Mouse (Mus musculus): ENCODE data around the gene Ccdc188. TPM values are rescaled to one million over a fixed set of nuclear protein-coding genes. Genes with fewer than 3 reads are reported as not detected.

The Ccdc188 gene
- polyA plus RNA-seq, 2 experiments = not detected

DNA sequence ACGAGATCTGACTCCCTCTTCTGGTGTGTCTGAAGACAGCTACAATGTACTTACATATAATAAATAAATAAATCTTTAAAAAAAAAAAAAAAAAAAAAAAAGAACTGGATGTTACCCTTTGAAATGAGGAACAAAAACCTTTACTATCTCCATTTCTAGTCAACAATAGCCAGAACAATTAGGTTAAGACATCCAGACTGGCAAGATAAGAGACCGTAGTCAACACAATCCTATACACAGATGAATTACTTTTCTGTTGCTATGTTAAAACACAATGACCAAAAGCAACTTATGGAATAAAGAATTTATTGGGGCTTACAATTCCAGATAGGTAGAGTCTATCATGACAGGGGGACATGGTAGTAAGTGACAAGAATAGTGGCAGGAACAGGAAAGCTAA, 47.3 kb downstream of the Ccdc188 start:
- DNase-seq (ENCODE audit: low spot score) (no peak), ATAC-seq (ENCODE audit: low FRiP score, low read depth) (no peak)
- Histone ChIP-seq H3K27ac (replicated peaks; ENCODE audit: low read depth, low read length) (no peak overlapping the region), H3K9me3 (ENCODE audit: control insufficient read depth, low read length) (no peaks in the 10 kb centered on the region), H3K36me3 (ENCODE audit: control insufficient read depth, insufficient read depth, low read length) (peaks cover 90% of the 10 kb centered on the region), H3K27me3 (ENCODE audit: control insufficient read depth, insufficient read depth, low read length) (no peaks in the 10 kb centered on the region), H3K4me3 (replicated peaks; ENCODE audit: low read length) (no peak overlapping the region), H3K4me2 (replicated peaks; ENCODE audit: low read depth, low read length, severe bottlenecking) (no peak overlapping the region), H3K4me1 (ENCODE audit: control insufficient read depth, insufficient read depth, low read length) (no peaks in the 10 kb centered on the region), H3K9ac (ENCODE audit: low read depth, low read length, severe bottlenecking) (no peak overlapping the region)
- no peak for TF ChIP-seq POLR2A (IDR thresholded peaks at IDR 0.05; ENCODE audit: borderline replicate concordance, extremely low read depth, insufficient read depth, insufficient read length)
- 78% methylated on average over 2 of the region's 2 CpGs for WGBS

DNA sequence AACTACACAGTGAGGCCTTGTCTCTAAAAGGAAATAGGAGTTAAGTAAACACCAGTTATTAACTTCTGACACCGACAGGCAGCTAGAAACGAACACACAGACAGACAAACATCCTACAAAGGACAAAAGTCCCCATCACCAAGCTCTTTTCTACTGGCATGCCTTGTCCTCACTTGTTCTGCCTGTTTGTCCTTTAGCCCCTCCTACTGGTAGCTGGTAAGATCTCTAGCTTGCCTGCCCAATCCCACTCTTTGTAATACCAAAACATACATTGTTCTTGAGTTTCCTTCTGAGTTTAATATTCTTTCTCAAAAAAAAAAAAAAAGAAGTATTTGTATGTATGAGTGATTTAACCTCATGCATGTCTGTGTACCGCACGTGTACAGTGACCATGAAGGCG, 50.5 kb downstream of the Ccdc188 start:
- H3K36me3 ChIP-seq (ENCODE audit: control insufficient read depth, insufficient read depth, low read length) = peaks cover 94% of the 10 kb centered on the region
- no peak for DNase-seq (ENCODE audit: low spot score)
- no peak for TF ChIP-seq POLR2A (IDR thresholded peaks at IDR 0.05; ENCODE audit: borderline replicate concordance, extremely low read depth, insufficient read depth, insufficient read length)

More for the DNA sequence above, 50.5 kb downstream of the Ccdc188 start:
- ATAC-seq (ENCODE audit: low FRiP score, low read depth) = no peak
- no peaks in the 10 kb centered on the region for H3K27me3 ChIP-seq (ENCODE audit: control insufficient read depth, insufficient read depth, low read length)
- H3K27ac ChIP-seq (replicated peaks; ENCODE audit: low read depth, low read length) = no peak overlapping the region
- 92% methylated on average over 5 of the region's 5 CpGs for WGBS
- H3K9me3 ChIP-seq (ENCODE audit: control insufficient read depth, low read length) = no peaks in the 10 kb centered on the region
- H3K9ac ChIP-seq (ENCODE audit: low read depth, low read length, severe bottlenecking) = no peak overlapping the region
- H3K4me2 ChIP-seq (replicated peaks; ENCODE audit: low read depth, low read length, severe bottlenecking) = no peak overlapping the region
- H3K4me1 ChIP-seq (ENCODE audit: control insufficient read depth, insufficient read depth, low read length) = no peaks in the 10 kb centered on the region
- H3K4me3 ChIP-seq (replicated peaks; ENCODE audit: low read length) = no peak overlapping the region

Other genes starting within 250 kb of the Ccdc188 start
- gene Vpreb2, start 237.5 kb upstream of the Ccdc188 start, polyA plus RNA-seq (2012; rRNA removed) = not detected in 2 replicates
- not detected in 2 replicates for gene Vpreb2, start 237.5 kb upstream of the Ccdc188 start, polyA plus RNA-seq (2014; fragmentation: Nextera tagmentation; extraction: Ambion mirVana)
- gene Dgcr6, start 165.0 kb upstream of the Ccdc188 start, polyA plus RNA-seq (2012; rRNA removed) = 69.0 and 76.0 TPM in 2 replicates
- 106 and 110 TPM in 2 replicates for gene Dgcr6, start 165.0 kb upstream of the Ccdc188 start, polyA plus RNA-seq (2014; fragmentation: Nextera tagmentation; extraction: Ambion mirVana)
- gene Prodh, start 127.7 kb upstream of the Ccdc188 start, polyA plus RNA-seq (2012; rRNA removed) = 19.6 and 20.6 TPM in 2 replicates
- 8.9 and 10.2 TPM in 2 replicates for gene Prodh, start 127.7 kb upstream of the Ccdc188 start, polyA plus RNA-seq (2014; fragmentation: Nextera tagmentation; extraction: Ambion mirVana)
- 17.3 and 25.0 TPM in 2 replicates for gene Rtn4r, start 90.2 kb upstream of the Ccdc188 start, polyA plus RNA-seq (2012; rRNA removed)
- gene Rtn4r, start 90.2 kb upstream of the Ccdc188 start, polyA plus RNA-seq (2014; fragmentation: Nextera tagmentation; extraction: Ambion mirVana) = 7.6 and 8.7 TPM in 2 replicates
- gene Zdhhc8, start 17.3 kb downstream of the Ccdc188 start, polyA plus RNA-seq (2012; rRNA removed) = 68.2 and 103 TPM in 2 replicates
- gene Zdhhc8, start 17.3 kb downstream of the Ccdc188 start, polyA plus RNA-seq (2014; fragmentation: Nextera tagmentation; extraction: Ambion mirVana) = 23.1 and 25.3 TPM in 2 replicates
- 108 and 117 TPM in 2 replicates for gene Trmt2a, start 30.8 kb downstream of the Ccdc188 start, polyA plus RNA-seq (2012; rRNA removed)
- 83.6 and 87.2 TPM in 2 replicates for gene Trmt2a, start 30.8 kb downstream of the Ccdc188 start, polyA plus RNA-seq (2014; fragmentation: Nextera tagmentation; extraction: Ambion mirVana)
- 164 and 276 TPM in 2 replicates for gene Ranbp1, start 30.9 kb downstream of the Ccdc188 start, polyA plus RNA-seq (2012; rRNA removed)
- 524 and 542 TPM in 2 replicates for gene Ranbp1, start 30.9 kb downstream of the Ccdc188 start, polyA plus RNA-seq (2014; fragmentation: Nextera tagmentation; extraction: Ambion mirVana)
- gene Gm49776, start 40.4 kb downstream of the Ccdc188 start, polyA plus RNA-seq (2012; rRNA removed) = 0.53 TPM in 1 of 2 replicates, not detected in the other
- gene Gm49776, start 40.4 kb downstream of the Ccdc188 start, polyA plus RNA-seq (2014; fragmentation: Nextera tagmentation; extraction: Ambion mirVana) = 3.4 TPM in 1 of 2 replicates, not detected in the other
- 79.7 and 82.6 TPM in 2 replicates for gene Dgcr8, start 71.4 kb downstream of the Ccdc188 start, polyA plus RNA-seq (2012; rRNA removed)
- gene Dgcr8, start 71.4 kb downstream of the Ccdc188 start, polyA plus RNA-seq (2014; fragmentation: Nextera tagmentation; extraction: Ambion mirVana) = 35.0 and 39.1 TPM in 2 replicates
- gene Tango2, start 130.2 kb downstream of the Ccdc188 start, polyA plus RNA-seq (2012; rRNA removed) = 25.2 and 28.7 TPM in 2 replicates
- 24.0 and 25.1 TPM in 2 replicates for gene Tango2, start 130.2 kb downstream of the Ccdc188 start, polyA plus RNA-seq (2014; fragmentation: Nextera tagmentation; extraction: Ambion mirVana)
- gene Arvcf, start 130.3 kb downstream of the Ccdc188 start, polyA plus RNA-seq (2012; rRNA removed) = 33.6 and 42.9 TPM in 2 replicates
- gene Arvcf, start 130.3 kb downstream of the Ccdc188 start, polyA plus RNA-seq (2014; fragmentation: Nextera tagmentation; extraction: Ambion mirVana) = 18.9 and 23.4 TPM in 2 replicates
- gene Txnrd2, start 208.5 kb downstream of the Ccdc188 start, polyA plus RNA-seq (2012; rRNA removed) = 13.4 and 14.1 TPM in 2 replicates
- gene Txnrd2, start 208.5 kb downstream of the Ccdc188 start, polyA plus RNA-seq (2014; fragmentation: Nextera tagmentation; extraction: Ambion mirVana) = 13.6 and 18.4 TPM in 2 replicates
- gene Comt, start 209.0 kb downstream of the Ccdc188 start, polyA plus RNA-seq (2012; rRNA removed) = 84.5 and 110 TPM in 2 replicates
- 82.4 and 92.3 TPM in 2 replicates for gene Comt, start 209.0 kb downstream of the Ccdc188 start, polyA plus RNA-seq (2014; fragmentation: Nextera tagmentation; extraction: Ambion mirVana)

Measured in limb, embryonic 14.5 days (tissue).